Mouse (Mus musculus) G1E-ER4 (cell line): ENCODE measurements around the gene Clec1b. TPM values are rescaled to one million over a fixed set of nuclear protein-coding genes. Genes with fewer than 3 reads are reported as not detected.

Experiments
- GATA1 ChIP-seq: IDR thresholded peaks from one replicate; pipeline ENCODE4 v1.8.0; 2012; ENCODE audit warnings: low read length, inconsistent platforms
- polyA plus RNA-seq: library from polyadenylated mRNA; stranded (reverse); fragments of >175 nt; gene quantifications from 2 replicates; pipeline ENCODE4 v1.2.3, GENCODE M21; 2012

Clec1b gene
- not detected in 2 replicates for polyA plus RNA-seq

DNA sequence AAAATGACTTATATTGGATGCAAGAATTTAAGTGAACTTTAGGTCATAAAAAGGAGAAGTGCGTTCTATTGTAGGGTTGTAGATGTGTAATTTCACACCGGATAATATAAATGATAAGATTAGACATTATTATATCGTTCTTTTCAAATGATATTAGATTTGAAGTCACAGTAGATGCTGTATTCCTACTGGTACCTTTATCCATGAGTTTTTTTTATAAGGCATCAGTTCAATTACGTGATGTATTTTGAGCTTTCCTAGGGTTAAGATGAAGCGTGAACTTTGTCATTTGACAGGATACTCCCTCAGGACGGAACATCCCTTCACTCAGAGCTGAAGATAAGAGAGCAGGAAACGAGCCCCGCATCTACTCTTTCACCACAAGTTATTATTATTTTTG lies at the start of gene Clec1b:
Gene Clec1b (plus strand): TSS at position 301 of the 400 bp plus-strand sequence.
- TF ChIP-seq GATA1 = no peak

DNA sequence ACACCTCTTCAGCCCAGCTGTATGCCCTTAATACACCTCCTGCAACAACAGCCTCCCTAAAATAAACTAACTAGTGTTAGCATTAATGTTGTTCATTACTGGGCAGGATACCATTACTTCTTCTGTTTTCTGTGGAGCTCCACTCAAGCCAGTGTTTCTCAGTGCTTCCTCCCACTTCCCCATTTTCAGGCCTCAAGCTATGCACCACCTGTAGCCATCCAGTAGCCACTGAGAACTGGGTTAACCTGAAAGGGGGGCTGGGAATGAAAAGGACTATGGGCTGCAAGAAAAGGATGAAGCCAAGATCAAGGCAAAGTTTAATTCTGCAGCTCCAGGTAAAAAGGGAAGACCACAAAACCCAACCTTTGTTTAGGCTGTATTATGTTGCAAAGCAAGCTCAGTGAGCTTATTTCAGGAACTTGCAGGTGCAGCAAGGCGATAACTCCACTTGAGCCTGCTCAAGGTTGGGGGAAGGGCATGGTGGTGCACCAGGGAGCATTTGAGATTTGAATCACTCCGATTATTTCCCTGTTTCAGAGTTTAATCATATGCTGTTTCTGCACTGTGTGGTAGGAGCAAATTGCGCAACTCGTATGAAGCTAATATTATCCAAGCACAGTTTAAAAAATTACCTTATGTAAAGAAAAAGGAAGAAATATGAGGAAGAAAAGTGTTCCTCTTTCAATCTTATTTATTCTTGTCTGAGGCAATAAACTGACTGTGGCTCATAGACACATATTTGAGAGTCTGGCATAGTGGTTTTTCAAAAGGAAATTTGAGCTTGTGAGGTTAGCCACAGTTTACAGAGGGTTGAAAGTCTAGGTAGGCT lies 47.4 kb upstream of the Clec1b start:
- no peak for TF ChIP-seq GATA1

DNA sequence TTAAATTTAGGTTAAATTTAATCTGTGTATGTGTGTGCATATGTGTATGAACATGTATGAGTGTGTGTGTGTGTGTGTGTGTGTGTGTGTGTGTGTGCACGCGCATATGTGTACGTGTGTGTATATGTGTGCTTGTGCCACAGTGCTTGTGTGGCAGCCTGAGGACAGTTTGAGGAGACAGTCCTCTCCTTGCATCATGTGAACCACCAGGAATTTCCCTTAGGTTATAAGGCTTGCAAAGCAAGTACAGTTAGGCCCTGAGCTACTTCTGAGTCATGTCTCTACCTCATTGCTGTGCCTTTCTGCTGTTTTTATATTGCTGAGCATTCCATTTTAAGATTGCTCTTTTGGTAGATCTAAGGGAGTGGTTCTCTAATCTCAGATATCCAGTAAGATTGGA lies 46.0 kb upstream of the Clec1b start:
- TF ChIP-seq GATA1 = no peak

DNA sequence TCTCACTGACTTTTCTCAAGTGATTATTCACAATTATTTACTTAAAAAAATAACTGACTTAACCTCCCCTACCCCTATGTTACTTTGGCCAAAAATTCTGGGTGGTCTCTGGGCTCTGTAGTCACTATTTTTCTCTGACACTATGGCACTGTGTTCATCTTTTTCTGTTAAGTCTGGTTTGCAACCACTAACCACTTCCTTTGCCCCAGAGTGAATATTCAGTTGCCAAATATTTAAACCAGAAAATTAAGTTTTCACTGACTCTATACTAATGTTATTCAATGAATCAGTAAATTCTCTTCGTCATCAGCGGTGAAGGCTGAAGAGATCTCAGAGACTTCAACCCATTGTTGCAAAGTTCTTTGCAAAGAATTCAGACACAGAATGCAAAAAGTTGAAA lies 41.3 kb upstream of the Clec1b start:
- TF ChIP-seq GATA1 = no peak

DNA sequence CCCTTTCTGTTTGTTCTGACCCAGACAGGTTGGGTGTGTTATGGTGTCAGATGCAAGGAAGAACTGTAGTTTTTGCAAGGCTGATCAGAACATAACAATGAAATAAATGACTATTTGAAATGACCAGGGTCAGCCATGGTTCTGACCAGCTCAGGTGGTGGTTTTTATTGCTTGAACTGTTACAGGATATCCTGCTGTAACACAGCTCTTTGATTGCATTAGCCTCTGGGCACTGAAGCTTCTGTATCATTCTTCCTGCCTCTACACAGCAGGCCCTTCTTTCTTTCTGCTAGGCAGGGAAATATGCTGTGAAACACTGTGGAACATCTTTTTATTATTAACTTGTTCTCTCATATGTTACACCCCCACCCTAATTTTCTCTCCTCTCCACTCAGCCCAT lies 40.7 kb upstream of the Clec1b start:
- TF ChIP-seq GATA1 = no peak

DNA sequence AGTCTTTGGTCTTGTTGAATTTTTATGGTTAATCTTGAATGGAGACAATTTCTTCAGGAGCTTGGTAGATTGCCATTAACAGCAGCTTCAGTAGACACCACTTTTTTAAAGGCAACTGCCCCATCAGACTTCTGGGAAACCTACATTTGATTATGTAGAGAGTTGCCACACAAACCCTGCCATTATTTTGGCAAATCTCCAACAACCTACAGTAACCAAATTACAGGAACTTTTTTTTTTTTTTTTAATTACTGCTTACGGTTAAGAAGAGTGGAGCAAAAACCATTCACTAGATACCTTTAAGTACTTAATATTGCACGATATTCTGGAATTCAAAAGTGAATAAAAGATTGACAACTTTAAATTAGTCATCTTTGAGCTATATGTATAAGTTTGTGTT lies 37.6 kb upstream of the Clec1b start:
- no peak for TF ChIP-seq GATA1

DNA sequence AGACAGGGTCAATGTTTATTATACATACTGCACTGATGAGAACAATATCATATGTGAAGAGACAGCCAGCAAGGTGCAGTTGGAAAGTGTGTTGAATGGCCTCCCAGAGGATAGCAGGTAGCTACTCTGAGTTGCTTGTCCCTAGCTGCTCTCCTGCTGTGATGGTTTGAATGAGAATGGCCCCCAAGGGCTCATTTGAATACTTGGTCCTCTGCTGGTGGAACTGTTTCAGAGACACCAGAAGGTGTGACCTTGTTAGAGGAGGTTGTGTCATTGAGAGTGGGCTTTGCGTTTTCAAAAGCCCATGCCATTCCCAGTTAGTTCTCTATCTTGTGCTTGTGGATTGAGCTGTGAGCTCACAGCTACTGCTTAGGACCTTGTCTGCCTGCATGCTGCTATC lies 33.2 kb upstream of the Clec1b start:
- no peak for TF ChIP-seq GATA1

DNA sequence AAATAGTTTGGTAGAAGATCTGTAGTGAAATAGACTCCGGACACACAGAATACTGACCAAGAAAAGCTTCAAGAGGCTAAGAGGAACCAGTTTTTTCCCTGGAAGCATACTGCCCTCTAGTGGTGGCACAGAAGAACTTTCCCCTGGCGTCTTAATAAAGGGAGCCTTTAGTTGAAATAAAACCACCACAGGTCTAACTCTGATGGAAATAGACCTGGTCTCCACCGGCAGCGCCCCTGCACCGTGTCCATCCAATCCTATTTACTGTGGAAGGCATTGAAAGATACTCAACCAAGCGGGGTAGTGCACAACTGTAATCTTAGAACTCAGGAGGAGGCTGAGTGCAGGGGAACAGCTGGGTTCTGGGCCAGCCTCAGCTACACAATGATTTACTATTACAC lies 31.1 kb upstream of the Clec1b start:
- no peak for TF ChIP-seq GATA1

DNA sequence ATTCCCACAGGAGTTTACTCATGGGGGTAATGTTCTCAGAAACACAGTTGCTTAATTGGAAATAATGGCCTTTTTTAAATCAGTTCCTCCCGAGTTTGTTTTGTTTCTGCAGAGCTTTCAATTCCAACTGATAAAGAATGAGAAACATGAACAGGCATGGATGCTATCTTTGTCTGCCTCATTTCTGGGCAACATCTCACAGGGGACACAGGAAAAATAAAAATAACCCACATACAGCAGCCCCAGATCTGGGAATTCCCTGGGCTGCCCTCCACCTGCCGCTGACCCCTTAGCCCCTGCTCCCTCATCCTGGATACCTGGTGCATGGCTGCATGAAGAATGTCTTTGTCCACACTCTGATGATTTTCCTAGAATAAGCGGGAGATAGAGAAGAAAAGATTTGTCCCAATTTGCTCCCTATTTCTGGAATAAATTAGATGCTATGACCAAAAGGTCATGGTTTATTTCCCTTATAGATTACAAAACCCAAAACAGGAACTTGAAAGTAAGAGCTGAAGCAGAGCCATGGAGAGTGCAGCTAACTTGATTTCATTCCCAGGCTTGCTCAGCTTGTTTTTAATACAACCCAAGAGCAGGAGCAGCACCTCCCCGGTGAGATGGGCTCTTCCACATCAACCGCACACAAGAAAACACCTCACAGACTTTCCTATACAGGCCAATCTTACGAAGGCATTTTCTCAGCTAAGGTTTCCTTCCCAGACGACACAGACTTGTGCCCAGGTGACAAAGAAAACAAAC lies 27.5 kb upstream of the Clec1b start:
- no peak for TF ChIP-seq GATA1

DNA sequence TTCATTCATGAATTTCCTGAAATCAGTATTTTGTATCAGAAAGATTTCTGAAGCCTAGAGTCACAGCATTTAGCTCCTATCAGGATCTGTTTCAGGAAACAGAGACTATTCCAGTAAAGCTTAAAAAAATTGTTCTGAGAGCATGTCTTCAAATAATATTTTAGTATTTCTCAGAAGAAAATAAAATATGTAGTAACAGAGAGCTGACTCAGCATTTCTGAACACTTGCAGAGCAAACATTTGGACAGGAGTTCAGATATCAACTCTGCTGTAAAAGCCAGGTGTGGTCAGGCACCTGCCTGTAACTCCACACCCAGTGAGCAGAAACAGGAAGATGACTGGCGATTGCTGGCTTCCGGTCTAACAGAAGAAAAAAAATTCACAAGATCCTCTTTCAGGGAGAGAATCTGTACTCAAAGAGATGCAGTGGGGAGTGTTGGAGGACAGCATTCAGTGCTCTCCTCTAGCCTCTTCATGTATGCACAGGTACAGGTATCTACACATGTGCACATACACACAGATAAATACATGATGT lies 22.1 kb upstream of the Clec1b start:
- no peak for TF ChIP-seq GATA1

DNA sequence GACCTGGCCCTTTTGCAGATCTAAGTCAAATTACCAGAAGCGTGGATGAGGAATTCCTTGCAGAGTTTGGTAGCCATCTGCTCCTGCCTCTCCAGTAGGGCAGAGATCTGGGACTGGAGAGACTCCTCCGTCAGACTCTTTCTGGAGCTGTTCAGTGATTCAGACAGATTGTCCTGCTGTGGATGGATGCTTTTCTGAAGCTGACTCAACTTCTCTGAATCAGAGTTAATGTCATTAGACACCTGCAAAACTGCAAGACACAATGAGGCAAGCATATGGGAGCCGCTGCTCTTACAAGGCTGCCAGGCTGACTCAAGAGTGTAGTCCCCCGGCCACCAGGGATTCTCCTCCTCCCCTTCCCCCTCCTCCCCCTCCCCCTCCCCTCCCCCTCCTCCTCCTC lies 16.6 kb upstream of the Clec1b start:
- TF ChIP-seq GATA1 = no peak

DNA sequence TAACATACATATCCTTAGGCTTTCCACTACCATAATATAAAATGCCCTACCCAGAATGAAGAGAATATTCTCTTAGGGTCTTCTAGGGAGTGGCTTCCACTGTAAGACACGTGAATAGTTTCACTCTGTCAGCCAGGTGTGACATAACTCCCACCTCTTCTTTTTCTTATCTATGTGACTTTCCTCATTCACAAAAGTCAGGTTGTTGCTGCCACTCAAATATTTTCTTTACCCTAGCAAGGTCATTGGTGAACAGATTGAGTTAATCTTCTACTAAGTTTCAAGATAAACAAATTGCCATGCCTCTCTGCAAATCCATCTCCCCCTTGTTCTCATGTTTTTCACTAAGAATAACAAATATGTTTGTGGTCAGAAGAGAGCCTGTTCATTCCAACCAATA lies 15.4 kb upstream of the Clec1b start:
- TF ChIP-seq GATA1 = no peak

DNA sequence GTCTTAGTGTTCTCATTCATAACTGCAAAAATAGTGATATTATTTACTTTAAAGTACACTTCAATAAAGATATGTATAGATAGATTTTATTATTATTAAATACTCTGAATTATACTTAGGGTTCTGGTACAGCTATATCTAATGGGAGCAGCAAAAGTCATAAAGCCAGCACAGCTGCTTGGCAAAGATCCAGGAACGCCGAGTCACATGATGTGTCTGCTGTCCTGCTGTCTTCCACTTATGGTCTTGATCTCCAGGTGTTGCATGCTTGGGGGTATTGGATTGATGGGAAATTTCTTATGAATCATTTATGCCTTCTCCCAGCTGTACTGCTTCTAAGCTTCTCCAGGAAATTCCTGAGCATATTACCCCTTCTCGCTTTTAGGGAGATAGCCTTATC lies 13.6 kb upstream of the Clec1b start:
- TF ChIP-seq GATA1 = no peak

DNA sequence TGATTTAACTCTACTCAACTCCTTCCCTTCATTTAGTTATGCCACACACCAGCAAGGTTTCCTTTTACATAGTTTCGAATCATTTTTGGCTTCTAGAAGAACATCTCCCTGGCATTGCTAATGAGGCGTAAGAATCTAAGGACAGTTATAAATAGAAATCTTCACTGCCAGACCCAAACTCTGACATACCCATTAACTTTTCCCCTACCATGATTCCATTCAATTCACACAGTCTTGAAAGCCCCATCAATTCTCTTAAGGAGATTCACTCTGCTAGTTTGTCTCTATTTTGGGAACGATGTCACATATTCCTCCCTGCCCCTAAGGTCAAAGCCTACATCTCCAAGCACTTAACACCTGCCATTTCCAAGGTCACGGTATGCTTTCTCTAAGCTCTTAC lies 12.1 kb upstream of the Clec1b start:
- no peak for TF ChIP-seq GATA1

DNA sequence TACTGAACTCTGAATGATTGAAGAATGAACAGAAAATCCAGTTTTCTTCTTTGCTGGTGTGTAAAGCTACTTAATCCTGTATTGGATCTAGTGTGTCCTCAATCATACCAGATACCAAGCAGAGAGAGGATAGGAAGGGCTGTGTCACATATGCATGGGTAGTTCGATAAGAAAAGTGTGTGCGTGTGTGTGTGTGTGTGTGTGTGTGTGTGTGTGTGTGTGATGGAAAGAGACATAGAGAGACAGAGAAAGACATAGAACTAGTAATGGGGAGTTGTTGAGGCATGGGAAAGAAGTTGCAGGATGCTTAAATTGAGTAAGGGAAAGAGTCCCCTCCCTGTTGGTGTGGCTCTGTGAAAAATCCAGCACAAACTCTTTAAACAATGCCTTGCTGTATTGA lies 11.3 kb upstream of the Clec1b start, which contains the start of gene Clec12b:
Gene Clec12b (minus strand): TSS at position 101 of the 400 bp plus-strand sequence.
- TF ChIP-seq GATA1 = no peak

DNA sequence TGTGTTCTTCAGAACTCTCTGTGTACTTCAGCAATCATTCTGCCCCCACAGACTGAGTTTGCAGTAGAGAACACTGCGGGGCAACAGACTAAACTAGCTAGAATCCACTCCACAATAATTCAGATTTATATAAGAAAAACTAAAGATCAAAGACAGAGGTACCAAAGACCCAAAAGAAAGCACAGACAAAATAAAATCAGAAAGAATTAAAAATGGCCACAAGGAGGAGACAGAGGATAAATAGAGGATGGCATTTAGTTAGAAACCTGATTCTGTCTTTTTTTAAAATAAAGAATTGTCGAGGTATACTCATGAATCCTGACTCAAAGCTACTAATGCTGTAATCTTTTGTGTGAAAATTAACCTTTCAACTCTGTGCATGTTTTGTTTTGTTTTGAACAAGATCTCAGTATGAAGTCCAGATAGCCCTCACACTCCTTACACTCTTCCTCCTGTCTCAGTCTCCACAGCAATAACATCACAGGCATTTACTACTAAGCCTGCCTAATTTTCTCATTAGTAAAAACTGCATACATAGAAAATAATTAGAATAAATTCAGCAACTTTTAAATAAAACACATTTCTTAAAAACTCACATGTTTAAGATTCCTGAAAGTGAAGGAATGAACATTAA lies 3.9 kb upstream of the Clec1b start:
- TF ChIP-seq GATA1 = no peak
